Mouse (Mus musculus) liver, embryonic 14.5 days (tissue): ENCODE results near the gene Fhit.

Experiments
- CTCF ChIP-seq: IDR thresholded peaks from 2 replicates; pipeline ENCODE4 v1.5.1; 2016; ENCODE audit warnings: antibody characterized with exemption, low read depth, control low read depth
- EP300 ChIP-seq: IDR thresholded peaks from 2 replicates; pipeline ENCODE4 v1.6.1; 2016; ENCODE audit warnings: antibody characterized with exemption, low read depth

DNA sequence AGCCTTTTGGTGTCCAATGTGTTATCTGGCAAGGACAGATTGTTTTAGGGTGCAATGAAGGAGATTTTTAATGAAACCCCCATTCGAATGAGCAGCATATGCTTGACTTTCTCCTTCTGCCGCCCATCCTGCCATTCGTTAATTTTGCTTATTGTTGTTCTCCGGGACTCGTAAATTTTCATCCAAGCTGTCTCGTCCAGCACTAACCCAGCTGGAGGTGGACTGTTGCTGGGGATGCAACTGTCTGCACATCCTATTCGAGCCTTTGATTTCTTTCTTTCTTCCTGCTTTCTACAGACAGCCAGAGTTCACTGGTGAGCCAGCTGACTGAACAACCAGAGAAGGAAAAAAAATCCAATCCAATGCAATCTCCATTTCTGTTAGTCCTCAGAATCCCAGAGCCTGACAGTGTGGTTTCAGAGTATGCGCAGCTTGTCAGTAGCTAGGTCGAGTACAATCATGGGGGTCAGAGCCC is 1350.0 kb downstream of the Fhit start:
- TF ChIP-seq CTCF (no peak), EP300 (no peak)
